Mouse (Mus musculus) midbrain, embryonic 13.5 days (tissue): ENCODE measurements around the gene AC140267.1. TPM values are rescaled to one million over a fixed set of nuclear protein-coding genes. Genes with fewer than 3 reads are reported as not detected.
A peak's percentile ranks its signal among the peaks of the same experiment; 100 is the strongest.

Experiments
- ATAC-seq: fragments of 200-750 bp; cut with Nextera tagmentation; 2 replicates; pipeline ENCODE4 v1.8.0; 2017; ENCODE audit warnings: mild to moderate bottlenecking, moderate TSS enrichment, moderate library complexity
- H3K27ac ChIP-seq: fragments of 300-500 bp; sonication (generic); 2 replicates; pipeline ENCODE4 v1.5.1; 2015; ENCODE audit warnings: inconsistent platforms, mild to moderate bottlenecking, moderate library complexity
- H3K27me3 ChIP-seq: fragments of 300-500 bp; sonication (generic); 2 replicates; pipeline ENCODE4 v1.6.1; 2015; ENCODE audit warnings: mild to moderate bottlenecking, inconsistent platforms
- H3K36me3 ChIP-seq: fragments of 300-500 bp; sonication (generic); 2 replicates; pipeline ENCODE4 v1.6.1; 2015; ENCODE audit warnings: mild to moderate bottlenecking, inconsistent platforms
- H3K4me1 ChIP-seq: fragments of 300-500 bp; sonication (generic); replicated peaks from 2 replicates; pipeline ENCODE4 v1.6.1; 2015; ENCODE audit warnings: inconsistent platforms
- H3K4me2 ChIP-seq: fragments of 300-500 bp; sonication (generic); replicated peaks from 2 replicates; pipeline ENCODE4 v1.6.1; 2015; ENCODE audit warnings: moderate library complexity, mild to moderate bottlenecking, inconsistent platforms
- H3K4me3 ChIP-seq: fragments of 300-500 bp; sonication (generic); replicated peaks from 2 replicates; pipeline ENCODE4 v1.5.1; 2015; ENCODE audit warnings: mild to moderate bottlenecking, inconsistent platforms
- H3K9ac ChIP-seq: fragments of 300-500 bp; sonication (generic); replicated peaks from 2 replicates; pipeline ENCODE4 v1.6.1; 2015; ENCODE audit warnings: mild to moderate bottlenecking, inconsistent platforms
- H3K9me3 ChIP-seq: fragments of 300-500 bp; sonication (generic); 2 replicates; pipeline ENCODE4 v1.6.1; 2016; ENCODE audit warnings: mild to moderate bottlenecking, inconsistent platforms
- WGBS: fragments of 180-500 bp; shearing (Covaris S2); methylation state at CpG from one replicate; pipeline ENCODE4 v1.1.7; 2015; 5-methylcytosine and 5-hydroxymethylcytosine counted together
- polyA plus RNA-seq: library from polyadenylated mRNA; unstranded; fragments of >200 nt; fragmentation: Nextera tagmentation; extraction: Ambion mirVana; gene quantifications from 2 replicates; pipeline ENCODE4 v1.2.1, GENCODE M21; 2015

AC140267.1 gene
- polyA plus RNA-seq, 1 experiment from 2014 or later: not detected

DNA sequence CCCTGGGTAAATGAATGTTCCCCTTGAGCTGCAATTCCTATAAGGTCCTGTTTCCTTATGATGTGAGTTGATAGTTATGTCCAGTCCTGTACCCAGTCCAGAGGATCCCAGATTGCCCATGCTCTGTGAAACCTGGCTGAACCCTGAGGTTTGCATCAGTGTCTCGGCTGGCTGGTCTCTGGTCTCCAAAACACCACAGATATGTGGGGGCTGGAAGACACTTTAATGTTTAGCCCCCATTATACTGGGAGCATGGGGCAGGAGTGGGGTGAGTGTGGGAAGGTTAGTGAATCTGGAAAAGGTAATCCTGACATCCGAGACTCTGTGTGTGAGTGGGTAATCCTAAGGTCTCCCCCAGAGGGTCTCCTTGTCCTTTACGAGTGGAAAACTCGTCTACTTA lies 2.6 kb upstream of the AC140267.1 start:
- H3K27ac ChIP-seq: peak overlapping the region; percentile 89
- ATAC-seq: peak; percentile 25
- H3K9ac ChIP-seq: no peak overlapping the region
- peaks cover 24% of the 10 kb centered on the region for H3K36me3 ChIP-seq
- H3K9me3 ChIP-seq: no peaks in the 10 kb centered on the region
- WGBS: 64% methylated on average over 4 of the region's 4 CpGs
- H3K27me3 ChIP-seq: no peaks in the 10 kb centered on the region
- peaks cover 23% of the 10 kb centered on the region for H3K4me1 ChIP-seq
- peak overlapping the region; percentile 92 for H3K4me3 ChIP-seq
- H3K4me2 ChIP-seq: peak overlapping the region; percentile 78

GRCm38 (mm10) chr15:80233733-80234509 lies 1.7 kb upstream of the AC140267.1 start, which contains the start of gene Mief1:
Gene Mief1, plus strand, starts transcription at chr15:80234018.
- H3K27ac ChIP-seq: peak within 1 kb of the TSS; percentile 89
- under 1% methylated on average over 67 of the region's 67 CpGs for WGBS
- H3K9me3 ChIP-seq: no peaks in the 10 kb centered on the region
- peak within 1 kb of the TSS; percentile 92 for H3K9ac ChIP-seq
- no peaks in the 10 kb centered on the region for H3K27me3 ChIP-seq
- H3K36me3 ChIP-seq: peaks cover 33% of the 10 kb centered on the region
- ATAC-seq: peak; percentile 96
- H3K4me3 ChIP-seq: peak within 1 kb of the TSS; percentile 92
- peaks cover 19% of the 10 kb centered on the region for H3K4me1 ChIP-seq
- peak within 1 kb of the TSS; percentile 78 for H3K4me2 ChIP-seq

- Histone ChIP-seq H3K27ac (no peak overlapping the region), H3K27me3 (no peaks in the 10 kb centered on the region), H3K4me2 (no peak overlapping the region), H3K4me1 (no peaks in the 10 kb centered on the region), H3K9ac (no peak overlapping the region), H3K4me3 (no peak overlapping the region), H3K9me3 (no peaks in the 10 kb centered on the region), H3K36me3 (peaks cover 77% of the 10 kb centered on the region)
- 95% methylated on average over 12 of the region's 12 CpGs for WGBS
- no peak for ATAC-seq
Measured at GRCm38 (mm10) chr15:80248135-80248534, 12.5 kb downstream of the AC140267.1 start.

DNA sequence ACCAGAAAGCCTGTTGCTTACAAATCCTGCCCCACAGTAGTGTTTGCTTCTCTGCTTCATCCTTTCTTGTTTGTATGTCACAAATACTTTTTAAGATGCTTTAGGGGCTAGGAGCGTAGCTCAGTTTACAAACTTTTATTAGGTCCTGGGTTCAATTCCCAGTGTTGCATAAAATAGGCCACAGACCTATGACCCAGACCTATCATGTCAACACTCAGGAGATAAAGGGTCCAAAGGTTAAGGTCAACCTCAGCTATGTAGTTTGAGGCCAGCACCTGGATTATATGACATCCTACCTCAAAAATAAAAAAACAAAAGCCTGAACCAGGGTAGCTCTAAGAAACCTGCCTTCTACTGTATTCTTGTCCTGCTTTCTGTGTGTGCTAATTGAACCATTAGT lies 13.0 kb downstream of the AC140267.1 start:
- H3K9ac ChIP-seq: no peak overlapping the region
- no peaks in the 10 kb centered on the region for H3K27me3 ChIP-seq
- WGBS: 96% methylated on average over 1 of the region's 1 CpGs
- no peak overlapping the region for H3K27ac ChIP-seq
- no peak overlapping the region for H3K4me2 ChIP-seq
- peaks cover under 1% of the 10 kb centered on the region for H3K4me1 ChIP-seq
- no peaks in the 10 kb centered on the region for H3K9me3 ChIP-seq
- no peak for ATAC-seq
- no peak overlapping the region for H3K4me3 ChIP-seq
- H3K36me3 ChIP-seq: peaks cover 73% of the 10 kb centered on the region

DNA sequence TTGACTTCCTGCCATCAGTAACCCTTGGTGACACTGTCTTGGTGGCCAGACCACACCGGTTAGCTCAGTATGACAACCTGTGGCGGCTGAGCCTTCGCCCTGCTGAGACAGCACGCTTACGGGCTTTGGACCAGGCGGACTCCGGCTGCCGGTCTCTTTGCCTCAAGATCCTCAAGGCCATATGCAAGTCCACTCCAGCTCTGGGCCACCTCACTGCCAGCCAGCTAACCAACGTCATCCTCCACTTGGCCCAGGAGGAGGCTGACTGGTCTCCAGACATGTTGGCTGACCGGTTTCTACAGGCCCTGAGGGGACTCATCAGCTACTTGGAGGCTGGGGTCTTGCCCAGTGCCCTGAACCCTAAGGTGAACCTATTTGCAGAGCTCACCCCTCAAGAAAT lies 14.0 kb downstream of the AC140267.1 start:
- Histone ChIP-seq H3K4me3 (no peak overlapping the region), H3K27ac (no peak overlapping the region), H3K9me3 (no peaks in the 10 kb centered on the region), H3K9ac (no peak overlapping the region), H3K27me3 (no peaks in the 10 kb centered on the region), H3K4me2 (no peak overlapping the region), H3K4me1 (peaks cover 10% of the 10 kb centered on the region), H3K36me3 (peaks cover 66% of the 10 kb centered on the region)
- ATAC-seq: no peak
- 94% methylated on average over 10 of the region's 10 CpGs for WGBS

GRCm38 (mm10) chr15:80250586-80250985 lies 15.0 kb downstream of the AC140267.1 start:
- Histone ChIP-seq H3K27ac (no peak overlapping the region), H3K36me3 (peaks cover 60% of the 10 kb centered on the region), H3K4me1 (peaks cover 10% of the 10 kb centered on the region), H3K9me3 (no peaks in the 10 kb centered on the region), H3K9ac (no peak overlapping the region), H3K27me3 (no peaks in the 10 kb centered on the region), H3K4me3 (no peak overlapping the region), H3K4me2 (no peak overlapping the region)
- ATAC-seq: no peak
- WGBS: 93% methylated on average over 6 of the region's 6 CpGs

GRCm38 (mm10) chr15:80253530-80253929 lies 17.9 kb downstream of the AC140267.1 start:
- H3K9ac ChIP-seq: 0 out of 2 replicates have a peak overlapping the region, but pooled peaks have one; percentile 77
- 0 out of 2 replicates have a peak overlapping the region, but pooled peaks have one; percentile 7 for H3K4me2 ChIP-seq
- 56% methylated on average over 2 of the region's 2 CpGs for WGBS
- peaks cover 33% of the 10 kb centered on the region for H3K4me1 ChIP-seq
- peaks cover 56% of the 10 kb centered on the region for H3K36me3 ChIP-seq
- no peaks in the 10 kb centered on the region for H3K9me3 ChIP-seq
- no peaks in the 10 kb centered on the region for H3K27me3 ChIP-seq
- H3K27ac ChIP-seq: peak overlapping the region; percentile 98; the same call in 1 of the 2 replicates
- no peak for ATAC-seq
- H3K4me3 ChIP-seq: no peak overlapping the region

GRCm38 (mm10) chr15:80254207-80254606 lies 18.6 kb downstream of the AC140267.1 start:
- no peak for ATAC-seq
- Histone ChIP-seq H3K4me3 (peak overlapping the region; percentile 100), H3K27ac (peak overlapping the region; percentile 98), H3K4me1 (peaks cover 36% of the 10 kb centered on the region), H3K4me2 (peak overlapping the region; percentile 98), H3K9ac (peak overlapping the region; percentile 77), H3K27me3 (no peaks in the 10 kb centered on the region), H3K9me3 (no peaks in the 10 kb centered on the region), H3K36me3 (peaks cover 56% of the 10 kb centered on the region)
- 61% methylated on average over 6 of the region's 6 CpGs for WGBS

GRCm38 (mm10) chr15:80254847-80255645 lies 19.4 kb downstream of the AC140267.1 start, which contains the start of gene Atf4:
Gene Atf4, plus strand, starts transcription at chr15:80255184.
- peak within 1 kb of the TSS; percentile 98 for H3K27ac ChIP-seq
- H3K9me3 ChIP-seq: no peaks in the 10 kb centered on the region
- no peaks in the 10 kb centered on the region for H3K27me3 ChIP-seq
- H3K36me3 ChIP-seq: peaks cover 55% of the 10 kb centered on the region
- H3K4me3 ChIP-seq: peak within 1 kb of the TSS; percentile 100
- peaks cover 36% of the 10 kb centered on the region for H3K4me1 ChIP-seq
- peak; percentile 98 for ATAC-seq
- peak within 1 kb of the TSS; percentile 98 for H3K4me2 ChIP-seq
- peak within 1 kb of the TSS; percentile 100 for H3K9ac ChIP-seq
- under 1% methylated on average over 62 of the region's 62 CpGs for WGBS

- peaks cover 36% of the 10 kb centered on the region for H3K4me1 ChIP-seq
- peaks cover 52% of the 10 kb centered on the region for H3K36me3 ChIP-seq
- peak; percentile 19 for ATAC-seq
- WGBS: under 1% methylated on average over 51 of the region's 51 CpGs
- peak overlapping the region; percentile 98 for H3K4me2 ChIP-seq
- peak overlapping the region; percentile 100 for H3K4me3 ChIP-seq
- no peaks in the 10 kb centered on the region for H3K9me3 ChIP-seq
- peak overlapping the region; percentile 98 for H3K27ac ChIP-seq
- peak overlapping the region; percentile 100 for H3K9ac ChIP-seq
- H3K27me3 ChIP-seq: no peaks in the 10 kb centered on the region
Measured at GRCm38 (mm10) chr15:80255646-80256121, 20.0 kb downstream of the AC140267.1 start.

DNA sequence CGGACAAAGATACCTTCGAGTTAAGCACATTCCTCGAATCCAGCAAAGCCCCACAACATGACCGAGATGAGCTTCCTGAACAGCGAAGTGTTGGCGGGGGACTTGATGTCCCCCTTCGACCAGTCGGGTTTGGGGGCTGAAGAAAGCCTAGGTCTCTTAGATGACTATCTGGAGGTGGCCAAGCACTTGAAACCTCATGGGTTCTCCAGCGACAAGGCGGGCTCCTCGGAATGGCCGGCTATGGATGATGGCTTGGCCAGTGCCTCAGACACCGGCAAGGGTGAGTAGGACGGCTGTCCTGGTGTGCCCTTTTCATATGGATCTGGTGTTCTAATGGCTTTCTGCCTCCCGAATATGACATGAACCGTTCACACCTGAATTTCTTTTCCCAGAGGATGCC lies 20.6 kb downstream of the AC140267.1 start:
- H3K9ac ChIP-seq: peak overlapping the region; percentile 100
- H3K27ac ChIP-seq: peak overlapping the region; percentile 98
- H3K4me3 ChIP-seq: peak overlapping the region; percentile 100
- H3K4me2 ChIP-seq: peak overlapping the region; percentile 98
- H3K9me3 ChIP-seq: no peaks in the 10 kb centered on the region
- WGBS: 9% methylated on average over 16 of the region's 16 CpGs
- H3K36me3 ChIP-seq: peaks cover 50% of the 10 kb centered on the region
- H3K27me3 ChIP-seq: no peaks in the 10 kb centered on the region
- no peak for ATAC-seq
- H3K4me1 ChIP-seq: peaks cover 36% of the 10 kb centered on the region
